Mouse (Mus musculus) gonadal fat pad, adult 2 months (tissue): ENCODE results near the gene Gm960. TPM values are rescaled to one million over a fixed set of nuclear protein-coding genes. Genes with fewer than 3 reads are reported as not detected.

Experiments used
- DNase-seq: peaks from one replicate; pipeline ENCODE4 v3.0.0-alpha.2; 2012; ENCODE audit warnings: low read depth
- polyA plus RNA-seq: library from polyadenylated mRNA; depleted of rRNA; stranded (reverse); fragments of >200 nt; gene quantifications from 2 replicates; pipeline ENCODE4 v1.2.3, GENCODE M21; 2012

Gm960 gene
- polyA plus RNA-seq, 1 experiment: 3.3 TPM

GRCm38 (mm10) chr19:4623419-4623818 lies 75.0 kb downstream of the Gm960 start:
- no peak for DNase-seq

GRCm38 (mm10) chr19:4622780-4623179 lies 75.7 kb downstream of the Gm960 start:
- DNase-seq: no peak

- no peak for DNase-seq
Measured at GRCm38 (mm10) chr19:4620721-4621120, 77.7 kb downstream of the Gm960 start.

GRCm38 (mm10) chr19:4619461-4619860 lies 79.0 kb downstream of the Gm960 start:
- no peak for DNase-seq

GRCm38 (mm10) chr19:4618183-4618582 lies 80.3 kb downstream of the Gm960 start:
- no peak for DNase-seq

GRCm38 (mm10) chr19:4616546-4616945 lies 81.9 kb downstream of the Gm960 start:
- DNase-seq: no peak

GRCm38 (mm10) chr19:4615151-4616093 lies 83.0 kb downstream of the Gm960 start, which contains the start of gene Lrfn4:
TSS of gene Lrfn4 (minus strand) at chr19:4615667.
- DNase-seq: no peak

GRCm38 (mm10) chr19:4614305-4615150 lies 83.9 kb downstream of the Gm960 start:
- DNase-seq: no peak

- DNase-seq: no peak
Measured at GRCm38 (mm10) chr19:4613464-4614304, 84.8 kb downstream of the Gm960 start.

GRCm38 (mm10) chr19:4612181-4612961 lies 86.1 kb downstream of the Gm960 start:
- DNase-seq: no peak

GRCm38 (mm10) chr19:4610109-4610508 lies 88.4 kb downstream of the Gm960 start:
- DNase-seq: no peak

GRCm38 (mm10) chr19:4608511-4608910 lies 90.0 kb downstream of the Gm960 start:
- DNase-seq: no peak

- DNase-seq: no peak
Measured at GRCm38 (mm10) chr19:4607406-4607805, 91.1 kb downstream of the Gm960 start.

GRCm38 (mm10) chr19:4605654-4606053 lies 92.8 kb downstream of the Gm960 start:
- no peak for DNase-seq

GRCm38 (mm10) chr19:4603801-4604723 lies 94.4 kb downstream of the Gm960 start:
- DNase-seq: no peak

GRCm38 (mm10) chr19:4602459-4602858 lies 96.0 kb downstream of the Gm960 start:
- no peak for DNase-seq

- no peak for DNase-seq
Measured at GRCm38 (mm10) chr19:4596071-4596470, 102.4 kb downstream of the Gm960 start.

- DNase-seq: no peak
Measured at GRCm38 (mm10) chr19:4593792-4594522, 104.5 kb downstream of the Gm960 start.

GRCm38 (mm10) chr19:4590025-4590424 lies 108.4 kb downstream of the Gm960 start:
- peak; percentile 62 for DNase-seq
